Mouse (Mus musculus): ENCODE data around the gene Vangl1. TPM values are rescaled to one million over a fixed set of nuclear protein-coding genes. Genes with fewer than 3 reads are reported as not detected.

Gene Vangl1
- polyA plus RNA-seq, 1 experiment from 2014 or later: 9.0 TPM

- Histone ChIP-seq H3K4me1 (replicated peaks; ENCODE audit: control insufficient read depth, insufficient read depth, low read length) (no peaks in the 10 kb centered on the region), H3K9me3 (ENCODE audit: control insufficient read depth, low read length) (no peaks in the 10 kb centered on the region), H3K4me3 (replicated peaks; ENCODE audit: low read length) (no peak overlapping the region), H3K4me2 (replicated peaks) (no peak overlapping the region), H3K9ac (no peak overlapping the region), H3K27me3 (ENCODE audit: control insufficient read depth, insufficient read depth, low read length) (no peaks in the 10 kb centered on the region), H3K27ac (no peak overlapping the region), H3K36me3 (replicated peaks; ENCODE audit: control insufficient read depth, insufficient read depth) (no peaks in the 10 kb centered on the region)
- WGBS: 89% methylated on average over 2 of the region's 2 CpGs
- ATAC-seq (ENCODE audit: low FRiP score): no peak
- DNase-seq (ENCODE audit: low spot score): no peak
Measured at GRCm38 (mm10) chr3:102182601-102183000, 21.9 kb downstream of the Vangl1 start.

DNA sequence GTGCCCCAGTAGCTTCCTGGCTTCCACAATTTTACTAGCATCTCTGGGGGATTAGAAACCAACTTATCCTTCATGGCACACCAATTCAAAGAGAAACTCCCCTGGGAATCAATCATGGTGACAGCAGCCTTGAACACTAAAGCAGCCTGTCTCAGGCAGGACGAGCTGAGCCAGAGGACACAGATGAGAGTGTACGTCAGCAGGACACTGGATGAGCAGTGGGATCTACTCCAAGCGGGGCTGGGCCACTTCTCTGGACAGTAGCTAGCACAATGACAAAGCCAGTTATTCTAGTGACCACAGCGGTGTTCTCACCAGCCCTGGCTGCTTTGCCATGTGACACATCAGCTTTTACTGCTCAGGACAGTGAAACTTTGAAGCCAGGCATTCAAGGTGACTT, 23.3 kb downstream of the Vangl1 start:
- Histone ChIP-seq H3K9ac (no peak overlapping the region), H3K9me3 (ENCODE audit: control insufficient read depth, low read length) (no peaks in the 10 kb centered on the region), H3K36me3 (replicated peaks; ENCODE audit: control insufficient read depth, insufficient read depth) (no peaks in the 10 kb centered on the region), H3K4me3 (replicated peaks; ENCODE audit: low read length) (no peak overlapping the region), H3K27me3 (ENCODE audit: control insufficient read depth, insufficient read depth, low read length) (no peaks in the 10 kb centered on the region), H3K27ac (no peak overlapping the region), H3K4me1 (replicated peaks; ENCODE audit: control insufficient read depth, insufficient read depth, low read length) (no peaks in the 10 kb centered on the region), H3K4me2 (replicated peaks) (no peak overlapping the region)
- DNase-seq (ENCODE audit: low spot score): no peak
- 52% methylated on average over 4 of the region's 4 CpGs for WGBS
- ATAC-seq (ENCODE audit: low FRiP score): no peak; the same call in 1 of the 2 replicates

GRCm38 (mm10) chr3:102180746-102181145, 23.7 kb downstream of the Vangl1 start:
- Histone ChIP-seq H3K4me2 (replicated peaks) (no peak overlapping the region), H3K4me1 (replicated peaks; ENCODE audit: control insufficient read depth, insufficient read depth, low read length) (no peaks in the 10 kb centered on the region), H3K9ac (no peak overlapping the region), H3K9me3 (ENCODE audit: control insufficient read depth, low read length) (no peaks in the 10 kb centered on the region), H3K4me3 (replicated peaks; ENCODE audit: low read length) (no peak overlapping the region), H3K27me3 (ENCODE audit: control insufficient read depth, insufficient read depth, low read length) (no peaks in the 10 kb centered on the region), H3K27ac (no peak overlapping the region), H3K36me3 (replicated peaks; ENCODE audit: control insufficient read depth, insufficient read depth) (no peaks in the 10 kb centered on the region)
- 69% methylated on average over 7 of the region's 7 CpGs for WGBS
- ATAC-seq (ENCODE audit: low FRiP score) (no peak), DNase-seq (ENCODE audit: low spot score) (no peak)

DNA sequence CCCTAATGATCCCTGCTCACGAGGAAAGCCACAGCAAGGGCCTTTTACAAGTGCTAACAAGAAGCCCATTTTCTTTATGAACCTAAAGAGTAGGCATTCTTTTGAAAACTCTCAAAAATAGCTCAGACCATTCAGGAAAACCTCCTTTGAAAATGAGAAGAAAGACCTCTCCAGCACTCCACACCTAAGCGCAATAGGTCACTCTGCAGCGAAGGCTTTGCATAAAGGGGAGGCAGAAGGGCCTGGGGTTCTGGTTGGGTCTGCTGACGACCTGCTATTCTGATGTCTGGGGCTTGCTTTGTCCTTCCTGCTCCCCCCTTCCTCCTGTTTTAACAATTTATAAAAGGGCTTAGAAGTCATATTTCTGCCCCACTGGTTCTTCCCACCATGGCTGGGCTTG, 24.6 kb downstream of the Vangl1 start:
- Histone ChIP-seq H3K9ac (no peak overlapping the region), H3K4me1 (replicated peaks; ENCODE audit: control insufficient read depth, insufficient read depth, low read length) (no peaks in the 10 kb centered on the region), H3K9me3 (ENCODE audit: control insufficient read depth, low read length) (no peaks in the 10 kb centered on the region), H3K4me2 (replicated peaks) (no peak overlapping the region), H3K27me3 (ENCODE audit: control insufficient read depth, insufficient read depth, low read length) (no peaks in the 10 kb centered on the region), H3K36me3 (replicated peaks; ENCODE audit: control insufficient read depth, insufficient read depth) (no peaks in the 10 kb centered on the region), H3K4me3 (replicated peaks; ENCODE audit: low read length) (no peak overlapping the region), H3K27ac (no peak overlapping the region)
- ATAC-seq (ENCODE audit: low FRiP score) (no peak), DNase-seq (ENCODE audit: low spot score) (no peak)
- WGBS: 60% methylated on average over 4 of the region's 4 CpGs

DNA sequence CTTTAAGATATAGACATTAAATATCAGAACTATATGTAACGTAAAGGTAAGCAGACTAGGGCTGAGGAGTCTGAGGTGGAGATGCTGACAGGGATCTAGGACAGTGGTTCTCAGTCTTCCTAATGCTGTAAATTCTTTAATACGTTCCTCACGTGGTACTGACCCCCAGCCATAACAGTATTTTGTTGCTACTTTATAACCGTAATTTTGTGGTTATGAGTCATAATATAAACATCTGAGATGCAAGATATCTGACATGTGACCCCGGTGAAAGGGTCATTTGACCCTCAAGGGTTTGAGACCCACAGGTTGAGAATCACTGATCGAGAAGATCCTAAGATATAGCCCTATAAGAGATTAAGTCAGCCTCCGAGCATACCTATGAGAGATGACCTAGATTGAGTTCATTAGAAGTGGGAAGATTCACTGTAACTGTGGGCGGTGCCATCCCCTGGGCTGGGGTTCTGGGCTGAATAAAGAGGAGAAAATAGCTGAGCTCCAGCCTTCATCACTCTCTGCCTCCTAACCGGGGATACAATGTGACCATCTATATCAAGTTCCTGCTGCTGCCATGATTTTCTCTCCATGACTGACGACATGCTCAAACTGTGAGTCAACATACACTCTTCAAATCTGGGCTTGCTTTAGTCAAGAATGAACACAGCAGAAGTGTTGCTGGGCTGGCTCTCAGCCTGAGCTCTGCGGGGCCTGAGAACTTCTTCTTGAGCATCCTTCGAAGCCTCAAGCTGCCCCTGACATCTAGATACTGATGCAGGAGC, 26.5 kb downstream of the Vangl1 start:
- H3K9ac ChIP-seq: no peak overlapping the region
- DNase-seq (ENCODE audit: low spot score) (no peak), ATAC-seq (ENCODE audit: low FRiP score) (no peak)
- H3K4me3 ChIP-seq (replicated peaks; ENCODE audit: low read length): no peak overlapping the region
- no peak overlapping the region for H3K4me2 ChIP-seq (replicated peaks)
- H3K4me1 ChIP-seq (replicated peaks; ENCODE audit: control insufficient read depth, insufficient read depth, low read length): no peaks in the 10 kb centered on the region
- no peaks in the 10 kb centered on the region for H3K27me3 ChIP-seq (ENCODE audit: control insufficient read depth, insufficient read depth, low read length)
- 97% methylated on average over 12 of the region's 12 CpGs for WGBS
- no peaks in the 10 kb centered on the region for H3K9me3 ChIP-seq (ENCODE audit: control insufficient read depth, low read length)
- no peaks in the 10 kb centered on the region for H3K36me3 ChIP-seq (replicated peaks; ENCODE audit: control insufficient read depth, insufficient read depth)
- H3K27ac ChIP-seq: no peak overlapping the region

DNA sequence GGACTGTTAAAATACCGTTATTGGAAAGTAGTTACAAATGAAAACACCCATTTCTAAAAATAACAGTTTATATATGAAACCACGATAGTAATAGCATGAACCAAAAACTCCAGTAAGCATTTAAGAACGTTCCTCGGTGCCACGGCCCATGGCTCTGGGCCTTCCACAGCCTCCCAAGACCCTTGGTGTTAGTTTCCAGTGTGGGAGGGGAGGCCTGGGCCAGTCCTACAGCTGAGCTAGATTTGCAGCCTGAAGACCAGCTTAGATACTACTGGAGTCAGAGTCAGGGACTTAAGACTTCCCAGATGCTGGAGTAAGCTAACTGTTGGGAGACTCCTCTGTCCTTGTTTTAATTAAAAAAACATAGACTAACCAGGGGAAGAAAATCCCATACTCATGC, 28.4 kb downstream of the Vangl1 start:
- Histone ChIP-seq H3K4me3 (replicated peaks; ENCODE audit: low read length) (no peak overlapping the region), H3K27me3 (ENCODE audit: control insufficient read depth, insufficient read depth, low read length) (no peaks in the 10 kb centered on the region), H3K4me2 (replicated peaks) (no peak overlapping the region), H3K9ac (no peak overlapping the region), H3K4me1 (replicated peaks; ENCODE audit: control insufficient read depth, insufficient read depth, low read length) (no peaks in the 10 kb centered on the region), H3K36me3 (replicated peaks; ENCODE audit: control insufficient read depth, insufficient read depth) (no peaks in the 10 kb centered on the region), H3K27ac (no peak overlapping the region), H3K9me3 (ENCODE audit: control insufficient read depth, low read length) (no peaks in the 10 kb centered on the region)
- 88% methylated on average over 5 of the region's 5 CpGs for WGBS
- DNase-seq (ENCODE audit: low spot score) (no peak), ATAC-seq (ENCODE audit: low FRiP score) (no peak)

DNA sequence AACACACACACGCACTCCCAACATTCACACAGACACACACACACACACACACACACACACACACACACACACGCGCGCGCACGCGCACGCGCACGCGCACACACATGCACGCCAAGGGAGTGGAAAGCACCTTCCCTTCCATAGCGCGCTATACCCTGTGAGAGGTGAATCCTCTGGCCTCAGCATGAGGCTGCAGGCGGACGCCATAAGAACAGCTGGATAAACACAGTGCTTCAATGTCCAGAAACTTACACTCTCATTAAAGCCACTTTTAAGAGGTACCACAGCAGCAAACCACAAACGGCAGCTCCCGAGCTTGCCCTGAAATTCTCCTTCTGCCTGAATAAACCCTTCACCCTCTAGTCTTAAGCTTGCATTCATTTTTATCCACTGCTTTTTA, 28.8 kb downstream of the Vangl1 start:
- H3K9me3 ChIP-seq (ENCODE audit: control insufficient read depth, low read length): no peaks in the 10 kb centered on the region
- DNase-seq (ENCODE audit: low spot score) (no peak), ATAC-seq (ENCODE audit: low FRiP score) (no peak)
- no peak overlapping the region for H3K27ac ChIP-seq
- no peak overlapping the region for H3K4me2 ChIP-seq (replicated peaks)
- no peak overlapping the region for H3K4me3 ChIP-seq (replicated peaks; ENCODE audit: low read length)
- no peaks in the 10 kb centered on the region for H3K36me3 ChIP-seq (replicated peaks; ENCODE audit: control insufficient read depth, insufficient read depth)
- WGBS: 94% methylated on average over 17 of the region's 18 CpGs
- no peaks in the 10 kb centered on the region for H3K27me3 ChIP-seq (ENCODE audit: control insufficient read depth, insufficient read depth, low read length)
- H3K4me1 ChIP-seq (replicated peaks; ENCODE audit: control insufficient read depth, insufficient read depth, low read length): no peaks in the 10 kb centered on the region
- no peak overlapping the region for H3K9ac ChIP-seq

DNA sequence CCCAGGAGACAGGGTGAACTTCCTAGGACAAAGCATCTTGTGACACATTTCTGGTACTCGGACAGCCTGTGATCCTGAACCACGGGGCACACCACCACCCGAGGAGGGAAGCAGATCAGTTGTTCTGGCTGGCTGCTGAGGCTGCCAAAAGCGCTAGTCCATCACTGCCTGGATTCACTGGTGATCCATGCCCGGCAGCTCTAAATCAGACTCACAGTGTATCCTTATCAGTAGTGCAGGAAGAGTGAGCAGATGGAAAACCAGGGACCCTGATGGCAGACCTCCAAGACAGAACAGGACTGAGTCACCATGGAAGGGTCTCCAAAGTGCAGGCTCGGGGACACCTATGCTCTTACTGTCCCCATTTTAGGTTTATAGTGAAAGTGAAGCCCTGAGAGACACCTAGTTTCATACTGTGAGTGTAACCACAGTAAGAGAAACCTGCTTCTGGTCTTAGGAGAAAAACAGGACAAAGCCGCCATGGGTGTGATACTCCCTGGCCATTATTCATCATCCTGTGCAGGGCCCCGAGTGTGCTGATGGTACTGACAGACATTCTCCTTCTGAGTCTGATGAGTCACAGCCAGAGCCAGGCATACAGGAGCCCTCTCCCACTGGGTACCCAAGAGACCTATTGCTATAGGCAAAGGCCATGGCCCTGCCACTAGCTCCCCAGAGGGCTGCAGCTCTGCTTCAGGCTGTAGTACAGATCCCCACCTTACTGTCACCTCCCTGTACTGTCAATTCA, 30.2 kb downstream of the Vangl1 start:
- H3K9ac ChIP-seq: no peak overlapping the region
- no peak for ATAC-seq (ENCODE audit: low FRiP score)
- H3K4me3 ChIP-seq (replicated peaks; ENCODE audit: low read length): no peak overlapping the region
- no peak overlapping the region for H3K27ac ChIP-seq
- 0 out of 2 replicates have a peak, but pooled peaks cover 5% of the 10 kb centered on the region for H3K4me1 ChIP-seq (replicated peaks; ENCODE audit: control insufficient read depth, insufficient read depth, low read length)
- H3K27me3 ChIP-seq (ENCODE audit: control insufficient read depth, insufficient read depth, low read length): no peaks in the 10 kb centered on the region
- no peaks in the 10 kb centered on the region for H3K36me3 ChIP-seq (replicated peaks; ENCODE audit: control insufficient read depth, insufficient read depth)
- H3K4me2 ChIP-seq (replicated peaks): no peak overlapping the region
- H3K9me3 ChIP-seq (ENCODE audit: control insufficient read depth, low read length): no peaks in the 10 kb centered on the region
- WGBS: 76% methylated on average over 8 of the region's 8 CpGs
- DNase-seq (ENCODE audit: low spot score): no peak

- 42% methylated on average over 13 of the region's 13 CpGs for WGBS
- peaks cover 22% of the 10 kb centered on the region for H3K4me1 ChIP-seq (replicated peaks; ENCODE audit: control insufficient read depth, insufficient read depth, low read length)
- H3K9me3 ChIP-seq (ENCODE audit: control insufficient read depth, low read length): no peaks in the 10 kb centered on the region
- no peak overlapping the region for H3K4me2 ChIP-seq (replicated peaks)
- DNase-seq (ENCODE audit: low spot score) (peak; percentile 85), ATAC-seq (ENCODE audit: low FRiP score) (peak; percentile 90)
- H3K36me3 ChIP-seq (replicated peaks; ENCODE audit: control insufficient read depth, insufficient read depth): no peaks in the 10 kb centered on the region; the same call in 1 of the 2 replicates
- H3K9ac ChIP-seq: no peak overlapping the region
- peak overlapping the region; percentile 68 for H3K27ac ChIP-seq
- H3K4me3 ChIP-seq (replicated peaks; ENCODE audit: low read length): no peak overlapping the region
- H3K27me3 ChIP-seq (ENCODE audit: control insufficient read depth, insufficient read depth, low read length): no peaks in the 10 kb centered on the region
Measured at GRCm38 (mm10) chr3:102169197-102169905, 35.1 kb downstream of the Vangl1 start.
